ENCODE assay signal across 20 mouse cellular contexts in genomic region chr2:12378591-12378990, GRCm38 (mm10).
"Had no signal": no experiment of that assay in that cellular context is flagged by ENCODE, and none has a peak within 500 bp of the region (broad histone marks: within the 10 kb centered on the region; RNA-seq: fewer than 3 reads in every experiment).

No protein-coding gene starts in this region.

- H3K4me2 ChIP-seq: intestine, embryonic 15.5 days; limb, embryonic 12.5 days; limb, embryonic 15.5 days; midbrain, embryonic 11.5 days had no signal

- H3K36me3 ChIP-seq: intestine, embryonic 15.5 days; limb, embryonic 12.5 days; limb, embryonic 15.5 days had no signal

- H3K9me3 ChIP-seq: intestine, embryonic 15.5 days; limb, embryonic 12.5 days; limb, embryonic 15.5 days had no signal

- DNase-seq: kidney, adult 11 months; kidney, adult 9 months; kidney, postnatal 14 days; kidney, postnatal 4 days; left cerebral cortex, postnatal 4 days; lung, adult 2 months; lung, postnatal 14 days; midbrain, embryonic 14.5 days; right cerebral cortex, adult 18-20 months; right cerebral cortex, postnatal 14 days; right cerebral cortex, postnatal 4 days; thymus, adult 2 months; thymus, postnatal 14 days; thymus, postnatal 4 days had no signal

- H3K27ac ChIP-seq: intestine, embryonic 15.5 days; limb, embryonic 12.5 days; limb, embryonic 15.5 days; macrophage; stomach, postnatal 0 days had no signal

- H3K27me3 ChIP-seq: intestine, embryonic 15.5 days; limb, embryonic 12.5 days; limb, embryonic 15.5 days had no signal

- H3K4me1 ChIP-seq: intestine, embryonic 15.5 days; limb, embryonic 15.5 days had no signal

- H3K4me3 ChIP-seq: intestine, embryonic 15.5 days; limb, embryonic 12.5 days; limb, embryonic 15.5 days had no signal

- H3K9ac ChIP-seq: intestine, embryonic 15.5 days; limb, embryonic 12.5 days; limb, embryonic 15.5 days had no signal

- ATAC-seq: intestine, embryonic 15.5 days had no signal
